Mouse (Mus musculus) heart, embryonic 15.5 days (tissue): ENCODE results near the gene Gse1. TPM values are rescaled to one million over a fixed set of nuclear protein-coding genes. Genes with fewer than 3 reads are reported as not detected.

Experiments used
- ATAC-seq: fragments of 200-750 bp; cut with Nextera tagmentation; replicated peaks from 2 replicates; pipeline ENCODE4 v1.8.0; 2017; ENCODE audit warnings: low read depth, moderate TSS enrichment; ENCODE audit not compliant: insufficient number of reproducible peaks, insufficient read depth, low FRiP score
- H3K27ac ChIP-seq: fragments of 300-500 bp; sonication (generic); 2 replicates; pipeline ENCODE4 v1.5.1; 2015; ENCODE audit warnings: mild to moderate bottlenecking, inconsistent platforms
- H3K27me3 ChIP-seq: fragments of 300-500 bp; sonication (generic); 2 replicates; pipeline ENCODE4 v1.6.1; 2015; ENCODE audit warnings: inconsistent platforms
- H3K36me3 ChIP-seq: fragments of 300-500 bp; sonication (generic); 2 replicates; pipeline ENCODE4 v1.6.1; 2015; ENCODE audit warnings: mild to moderate bottlenecking, inconsistent platforms
- H3K4me1 ChIP-seq: fragments of 300-500 bp; sonication (generic); replicated peaks from 2 replicates; pipeline ENCODE4 v1.6.1; 2015; ENCODE audit warnings: inconsistent platforms
- H3K4me2 ChIP-seq: fragments of 300-500 bp; sonication (generic); 2 replicates; pipeline ENCODE4 v1.6.1; 2015; ENCODE audit warnings: inconsistent platforms, mild to moderate bottlenecking, moderate library complexity
- H3K4me3 ChIP-seq: fragments of 300-500 bp; sonication (generic); 2 replicates; pipeline ENCODE4 v1.5.1; 2015; ENCODE audit warnings: mild to moderate bottlenecking, inconsistent platforms
- H3K9ac ChIP-seq: fragments of 300-500 bp; sonication (generic); 2 replicates; pipeline ENCODE4 v1.6.1; 2015; ENCODE audit warnings: mild to moderate bottlenecking, inconsistent platforms
- H3K9me3 ChIP-seq: fragments of 300-500 bp; sonication (generic); replicated peaks from 2 replicates; pipeline ENCODE4 v1.6.1; 2016; ENCODE audit warnings: inconsistent platforms
- WGBS: fragments of 180-500 bp; shearing (Covaris S2); methylation state at CpG from one replicate; pipeline ENCODE4 v1.1.7; 2015; ENCODE audit warnings: mixed read lengths; 5-methylcytosine and 5-hydroxymethylcytosine counted together
- polyA plus RNA-seq: library from polyadenylated mRNA; unstranded; fragments of >200 nt; fragmentation: Nextera tagmentation; extraction: Ambion mirVana; gene quantifications from 2 replicates; pipeline ENCODE4 v1.2.1, GENCODE M21; 2015

Gene Gse1
- polyA plus RNA-seq, 1 experiment from 2014 or later: 8.9 TPM

GRCm38 (mm10) chr8:120276891-120277426, 48.7 kb downstream of the Gse1 start:
- Histone ChIP-seq H3K9me3 (no peaks in the 10 kb centered on the region), H3K4me2 (peak overlapping the region; percentile 86), H3K9ac (peak overlapping the region; percentile 49), H3K27me3 (0 out of 2 replicates have a peak, but pooled peaks cover 6% of the 10 kb centered on the region), H3K27ac (peak overlapping the region; percentile 93), H3K4me1 (peaks cover 54% of the 10 kb centered on the region), H3K36me3 (no peaks in the 10 kb centered on the region), H3K4me3 (peak overlapping the region; percentile 47)
- peak; percentile 1 for ATAC-seq
- 11% methylated on average over 16 of the region's 16 CpGs for WGBS

DNA sequence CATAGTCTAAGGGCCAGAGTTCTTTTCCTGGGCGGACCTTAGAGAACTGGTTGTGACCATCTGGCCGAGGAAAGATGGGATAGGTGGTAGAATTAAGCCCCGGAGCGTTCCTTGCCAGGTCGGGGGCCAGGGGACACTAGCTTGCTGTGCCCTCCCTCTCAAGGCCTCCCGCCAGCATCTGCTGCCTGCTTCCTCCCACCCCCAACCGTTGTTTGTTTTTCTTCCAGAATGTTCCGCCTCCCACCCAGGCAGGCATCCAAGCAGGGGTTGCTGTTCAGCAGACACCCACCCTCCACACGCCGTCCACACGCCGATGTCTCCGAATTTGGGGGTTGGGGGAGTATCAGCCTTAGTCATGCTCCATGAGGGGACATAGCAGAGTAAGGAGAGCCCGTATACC, 49.8 kb downstream of the Gse1 start:
- Histone ChIP-seq H3K4me1 (peaks cover 63% of the 10 kb centered on the region), H3K36me3 (no peaks in the 10 kb centered on the region), H3K27me3 (0 out of 2 replicates have a peak, but pooled peaks cover 6% of the 10 kb centered on the region), H3K9me3 (no peaks in the 10 kb centered on the region), H3K27ac (peak overlapping the region; percentile 93), H3K4me3 (no peak overlapping the region), H3K4me2 (peak overlapping the region; percentile 0; the same call in 1 of the 2 replicates), H3K9ac (no peak overlapping the region)
- ATAC-seq: no peak
- WGBS: 57% methylated on average over 14 of the region's 14 CpGs

DNA sequence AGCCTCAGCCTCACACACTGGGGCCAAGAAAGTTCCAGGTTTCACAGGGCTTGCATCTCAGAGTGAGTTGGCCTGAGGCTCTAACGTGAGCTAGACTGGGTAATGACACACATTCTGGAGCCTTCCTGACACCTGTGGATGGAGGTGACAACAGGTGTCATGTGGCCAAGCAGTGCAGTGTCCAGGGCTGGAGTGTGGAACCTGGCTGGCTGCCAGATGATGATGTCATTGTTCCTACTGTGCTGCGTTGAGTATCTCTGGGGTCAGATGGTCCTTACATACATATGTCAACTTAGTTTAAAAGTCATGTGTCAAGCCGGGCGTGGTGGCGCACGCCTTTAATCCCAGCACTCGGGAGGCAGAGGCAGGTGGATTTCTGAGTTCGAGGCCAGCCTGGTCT, 51.2 kb downstream of the Gse1 start:
- Histone ChIP-seq H3K9ac (no peak overlapping the region), H3K4me2 (no peak overlapping the region), H3K36me3 (no peaks in the 10 kb centered on the region), H3K27ac (peak overlapping the region; percentile 38; the same call in 1 of the 2 replicates), H3K9me3 (no peaks in the 10 kb centered on the region), H3K27me3 (0 out of 2 replicates have a peak, but pooled peaks cover 6% of the 10 kb centered on the region), H3K4me3 (no peak overlapping the region), H3K4me1 (peaks cover 71% of the 10 kb centered on the region)
- no peak for ATAC-seq
- 64% methylated on average over 8 of the region's 8 CpGs for WGBS

- H3K9me3 ChIP-seq: no peaks in the 10 kb centered on the region
- no peak overlapping the region for H3K4me3 ChIP-seq
- 15% methylated on average over 4 of the region's 4 CpGs for WGBS
- H3K27me3 ChIP-seq: 0 out of 2 replicates have a peak, but pooled peaks cover 6% of the 10 kb centered on the region
- H3K36me3 ChIP-seq: no peaks in the 10 kb centered on the region
- H3K9ac ChIP-seq: no peak overlapping the region
- H3K27ac ChIP-seq: no peak overlapping the region
- H3K4me1 ChIP-seq: peaks cover 74% of the 10 kb centered on the region
- ATAC-seq: no peak
- H3K4me2 ChIP-seq: no peak overlapping the region
Observed at GRCm38 (mm10) chr8:120281487-120281886, 53.2 kb downstream of the Gse1 start.

- no peak overlapping the region for H3K9ac ChIP-seq
- H3K36me3 ChIP-seq: no peaks in the 10 kb centered on the region
- peak overlapping the region; percentile 26 for H3K27ac ChIP-seq
- H3K4me3 ChIP-seq: no peak overlapping the region
- H3K27me3 ChIP-seq: 0 out of 2 replicates have a peak, but pooled peaks cover 6% of the 10 kb centered on the region
- no peaks in the 10 kb centered on the region for H3K9me3 ChIP-seq
- ATAC-seq: 0 out of 2 replicates have a peak, but pooled peaks have one; percentile 20
- H3K4me2 ChIP-seq: no peak overlapping the region
- WGBS: 46% methylated on average over 5 of the region's 5 CpGs
- H3K4me1 ChIP-seq: peaks cover 67% of the 10 kb centered on the region
Observed at GRCm38 (mm10) chr8:120282465-120282864, 54.2 kb downstream of the Gse1 start.

DNA sequence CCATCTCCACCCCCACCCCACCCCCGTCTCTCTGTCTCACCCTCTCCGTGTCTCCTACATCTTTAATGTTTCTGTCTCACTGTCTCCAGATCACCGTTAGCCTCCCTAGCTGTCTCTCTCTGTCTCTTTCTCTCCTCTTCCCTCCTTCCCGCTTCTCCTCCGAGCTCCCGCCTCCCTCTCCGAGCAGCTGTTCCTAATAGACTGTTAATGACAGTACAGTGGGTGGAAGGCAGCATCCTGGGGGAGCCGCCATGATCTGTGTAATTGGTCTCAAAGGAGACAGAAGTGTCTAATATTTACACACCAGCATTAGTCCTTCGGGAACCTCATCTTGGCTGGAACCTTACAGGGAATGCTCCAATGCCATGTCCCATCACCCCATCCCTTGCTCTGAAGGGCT, 56.0 kb downstream of the Gse1 start:
- Histone ChIP-seq H3K4me1 (peaks cover 68% of the 10 kb centered on the region), H3K27me3 (0 out of 2 replicates have a peak, but pooled peaks cover 6% of the 10 kb centered on the region), H3K4me3 (no peak overlapping the region), H3K9me3 (no peaks in the 10 kb centered on the region), H3K9ac (no peak overlapping the region), H3K36me3 (no peaks in the 10 kb centered on the region), H3K4me2 (no peak overlapping the region), H3K27ac (peak overlapping the region; percentile 63; the same call in 1 of the 2 replicates)
- 61% methylated on average over 9 of the region's 9 CpGs for WGBS
- no peak for ATAC-seq

GRCm38 (mm10) chr8:120285033-120285432, 56.8 kb downstream of the Gse1 start:
- no peak overlapping the region for H3K9ac ChIP-seq
- no peak overlapping the region for H3K4me3 ChIP-seq
- H3K9me3 ChIP-seq: no peaks in the 10 kb centered on the region
- H3K4me2 ChIP-seq: no peak overlapping the region
- no peaks in the 10 kb centered on the region for H3K36me3 ChIP-seq
- WGBS: 25% methylated on average over 3 of the region's 3 CpGs
- H3K27me3 ChIP-seq: 0 out of 2 replicates have a peak, but pooled peaks cover 6% of the 10 kb centered on the region
- peaks cover 73% of the 10 kb centered on the region for H3K4me1 ChIP-seq
- peak overlapping the region; percentile 63 for H3K27ac ChIP-seq
- ATAC-seq: peak; percentile 50

DNA sequence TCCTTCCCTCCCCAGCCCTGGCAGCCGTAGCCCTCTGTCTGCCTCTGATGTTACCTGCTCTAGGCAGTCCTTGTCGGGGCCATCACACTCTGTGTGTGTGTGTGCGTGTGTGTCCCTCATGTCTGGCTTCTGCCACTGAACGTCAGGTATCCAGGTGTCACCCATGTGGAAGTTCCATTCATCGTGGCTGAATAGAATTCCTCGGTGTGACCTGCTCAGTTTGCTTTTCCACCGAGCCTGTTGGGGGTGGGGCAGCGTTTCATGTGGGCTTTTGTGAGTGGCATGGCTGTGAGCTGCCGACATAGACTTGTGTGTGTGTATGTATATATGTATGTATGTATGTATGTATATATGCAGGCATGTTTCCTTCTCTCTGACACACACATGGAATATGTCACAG, 57.6 kb downstream of the Gse1 start:
- peak overlapping the region; percentile 63; the same call in 1 of the 2 replicates for H3K27ac ChIP-seq
- no peak for ATAC-seq
- no peak overlapping the region for H3K4me3 ChIP-seq
- H3K9ac ChIP-seq: no peak overlapping the region
- H3K4me2 ChIP-seq: no peak overlapping the region
- no peaks in the 10 kb centered on the region for H3K36me3 ChIP-seq
- no peaks in the 10 kb centered on the region for H3K9me3 ChIP-seq
- 72% methylated on average over 9 of the region's 9 CpGs for WGBS
- peaks cover 80% of the 10 kb centered on the region for H3K4me1 ChIP-seq
- H3K27me3 ChIP-seq: 0 out of 2 replicates have a peak, but pooled peaks cover under 1% of the 10 kb centered on the region

GRCm38 (mm10) chr8:120288122-120288908, 60.1 kb downstream of the Gse1 start:
- peak overlapping the region; percentile 32 for H3K9ac ChIP-seq
- 0 out of 2 replicates have a peak, but pooled peaks cover 4% of the 10 kb centered on the region for H3K27me3 ChIP-seq
- no peak; the same call in 1 of the 2 replicates for ATAC-seq
- no peaks in the 10 kb centered on the region for H3K9me3 ChIP-seq
- peaks cover 82% of the 10 kb centered on the region for H3K4me1 ChIP-seq
- no peaks in the 10 kb centered on the region for H3K36me3 ChIP-seq
- 43% methylated on average over 21 of the region's 21 CpGs for WGBS
- peak overlapping the region; percentile 8; the same call in 1 of the 2 replicates for H3K4me2 ChIP-seq
- H3K4me3 ChIP-seq: no peak overlapping the region
- H3K27ac ChIP-seq: peak overlapping the region; percentile 90

DNA sequence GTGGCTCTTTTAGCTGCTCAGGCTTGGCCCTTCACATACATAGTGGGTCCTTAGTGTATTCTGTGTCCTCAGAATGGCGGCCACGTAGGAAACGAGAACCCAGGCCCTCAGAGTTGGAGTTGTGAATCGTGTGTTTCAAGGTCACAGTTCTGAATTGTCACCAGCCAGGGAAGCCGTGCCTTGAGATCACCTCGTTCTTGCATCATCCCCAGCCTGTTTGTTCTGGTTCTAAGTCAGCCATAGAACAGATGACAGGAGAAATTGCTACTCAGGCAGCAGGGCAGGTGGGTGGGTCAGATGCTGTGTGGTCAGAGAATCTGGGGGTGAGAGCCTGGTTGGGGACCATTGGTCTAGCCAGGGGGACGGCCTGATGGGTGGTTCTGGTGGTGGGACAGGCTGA, 60.9 kb downstream of the Gse1 start:
- H3K9ac ChIP-seq: no peak overlapping the region
- 64% methylated on average over 7 of the region's 7 CpGs for WGBS
- no peak overlapping the region for H3K4me3 ChIP-seq
- H3K27me3 ChIP-seq: 0 out of 2 replicates have a peak, but pooled peaks cover 4% of the 10 kb centered on the region
- peaks cover 86% of the 10 kb centered on the region for H3K4me1 ChIP-seq
- peak overlapping the region; percentile 18; the same call in 1 of the 2 replicates for H3K4me2 ChIP-seq
- H3K36me3 ChIP-seq: no peaks in the 10 kb centered on the region
- no peaks in the 10 kb centered on the region for H3K9me3 ChIP-seq
- no peak for ATAC-seq
- peak overlapping the region; percentile 90 for H3K27ac ChIP-seq

- H3K27me3 ChIP-seq: 0 out of 2 replicates have a peak, but pooled peaks cover 4% of the 10 kb centered on the region
- peak; percentile 74 for ATAC-seq
- H3K9ac ChIP-seq: no peak overlapping the region
- WGBS: 21% methylated on average over 10 of the region's 10 CpGs
- H3K9me3 ChIP-seq: no peaks in the 10 kb centered on the region
- H3K36me3 ChIP-seq: no peaks in the 10 kb centered on the region
- H3K4me2 ChIP-seq: peak overlapping the region; percentile 18; the same call in 1 of the 2 replicates
- H3K27ac ChIP-seq: peak overlapping the region; percentile 90
- H3K4me3 ChIP-seq: no peak overlapping the region
- peaks cover 86% of the 10 kb centered on the region for H3K4me1 ChIP-seq
Observed at GRCm38 (mm10) chr8:120289698-120290181, 61.5 kb downstream of the Gse1 start.
